Mouse (Mus musculus) heart, postnatal 14 days (tissue): ENCODE results near the gene Pawr. TPM values are rescaled to one million over a fixed set of nuclear protein-coding genes. Genes with fewer than 3 reads are reported as not detected.

Experiments used
- DNase-seq, 2 experiments: peaks; one replicate each; pipeline ENCODE4 v3.0.0; 2021 to 2022
- intact Hi-C: fragments of 180-260 bp; cut with DNase I; formaldehyde crosslinking; loops from one replicate; pipeline ENCODE4 v1.15.1; 2025
- long read RNA-seq, 2 experiments: library from polyadenylated mRNA; stranded (forward); transcript quantifications; one replicate each; pipeline ENCODE4 v2.0.0; 2021
- total RNA-seq, 2 experiments: library from RNA; stranded (reverse); gene quantifications; 2 replicates each; pipeline ENCODE4 v1.2.3; 2021

Gene Pawr
- 1 to 10 TPM; 3.1 to 3.4 TPM for total RNA-seq
- long read RNA-seq, experiment 1, transcript Pawr-201 (7 exons, 1,745 nt) = major isoform, 9 of 13 reads
- long read RNA-seq, experiment 1, partial matches to known transcripts = 3 of 13 reads
- long read RNA-seq, experiment 1, other reads (novel, unspliced or antisense) = 1 of 13 reads
- long read RNA-seq, experiment 2, transcript Pawr-201 (7 exons, 1,745 nt) = major isoform, 10 of 11 reads
- long read RNA-seq, experiment 2, partial matches to known transcripts = 1 of 11 reads
- long read RNA-seq, experiment 2, other reads (novel, unspliced or antisense) = 0 of 11 reads

GRCm38 (mm10) chr10:108331784-108332561 lies at the start of gene Pawr:
TSS of gene Pawr (plus strand) at chr10:108332121.
- intact Hi-C loops = loop anchor here (5.0 kb wide), 1 partner anchor 110 kb away; no protein-coding TSS in a partner anchor
- DNase-seq = peak; percentile 67 to 69

- intact Hi-C loops = no loop called here
- no peak for DNase-seq
Measured at GRCm38 (mm10) chr10:108282351-108282750, 49.6 kb upstream of the Pawr start.

- DNase-seq = no peak
- intact Hi-C loops = no loop called here
Measured at GRCm38 (mm10) chr10:108283418-108283817, 48.5 kb upstream of the Pawr start.

GRCm38 (mm10) chr10:108283837-108284236 lies 48.1 kb upstream of the Pawr start:
- DNase-seq = no peak
- intact Hi-C loops = no loop called here

GRCm38 (mm10) chr10:108284445-108284844 lies 47.5 kb upstream of the Pawr start:
- DNase-seq = no peak

GRCm38 (mm10) chr10:108284977-108285376 lies 46.9 kb upstream of the Pawr start:
- DNase-seq = no peak
- intact Hi-C loops = no loop called here

More at GRCm38 (mm10) chr10:108284445-108284844, 47.5 kb upstream of the Pawr start:
- intact Hi-C loops = no loop called here

GRCm38 (mm10) chr10:108286658-108287437 lies 45.1 kb upstream of the Pawr start:
- no peak for DNase-seq
- intact Hi-C loops = no loop called here

- intact Hi-C loops = no loop called here
Measured at GRCm38 (mm10) chr10:108287438-108287801, 44.5 kb upstream of the Pawr start.

GRCm38 (mm10) chr10:108290046-108290445 lies 41.9 kb upstream of the Pawr start:
- DNase-seq = no peak
- intact Hi-C loops = no loop called here

More at GRCm38 (mm10) chr10:108287438-108287801, 44.5 kb upstream of the Pawr start:
- no peak for DNase-seq

GRCm38 (mm10) chr10:108291688-108292471 lies 40.0 kb upstream of the Pawr start:
- intact Hi-C loops = no loop called here
- no peak for DNase-seq

- intact Hi-C loops = no loop called here
Measured at GRCm38 (mm10) chr10:108292651-108293050, 39.3 kb upstream of the Pawr start.

GRCm38 (mm10) chr10:108293620-108294195 lies 38.2 kb upstream of the Pawr start:
- DNase-seq = no peak
- intact Hi-C loops = no loop called here

More at GRCm38 (mm10) chr10:108292651-108293050, 39.3 kb upstream of the Pawr start:
- DNase-seq = no peak

- no peak for DNase-seq
- intact Hi-C loops = no loop called here
Measured at GRCm38 (mm10) chr10:108294766-108295165, 37.2 kb upstream of the Pawr start.

GRCm38 (mm10) chr10:108296446-108296845 lies 35.5 kb upstream of the Pawr start:
- DNase-seq = no peak
- intact Hi-C loops = no loop called here

GRCm38 (mm10) chr10:108298261-108298660 lies 33.7 kb upstream of the Pawr start:
- intact Hi-C loops = no loop called here

GRCm38 (mm10) chr10:108298841-108299545 lies 32.9 kb upstream of the Pawr start:
- intact Hi-C loops = no loop called here
- DNase-seq = no peak

More at GRCm38 (mm10) chr10:108298261-108298660, 33.7 kb upstream of the Pawr start:
- no peak for DNase-seq

GRCm38 (mm10) chr10:108299828-108300227 lies 32.1 kb upstream of the Pawr start:
- intact Hi-C loops = loop anchor here (1.0 to 5.0 kb wide), 3 partner anchors 146 to 237 kb away; no protein-coding TSS in a partner anchor
- DNase-seq = no peak

GRCm38 (mm10) chr10:108300843-108301242 lies 31.1 kb upstream of the Pawr start:
- DNase-seq = peak; percentile 83 to 85
- intact Hi-C loops = loop anchor here (1.0 to 5.0 kb wide), 3 partner anchors 145 to 236 kb away; no protein-coding TSS in a partner anchor

- DNase-seq = no peak
- intact Hi-C loops = no loop called here
Measured at GRCm38 (mm10) chr10:108307772-108308171, 24.1 kb upstream of the Pawr start.
